Mouse (Mus musculus) cortical plate, adult 2 months (tissue): Measurements from ENCODE around the gene Tiam1. TPM values are rescaled to one million over a fixed set of nuclear protein-coding genes. Genes with fewer than 3 reads are reported as not detected.

Experiments used
- H3K27ac ChIP-seq: fragments of 200-500 bp; 2 replicates; pipeline ENCODE4 v1.5.1; 2012; ENCODE audit warnings: low read length, control low read depth, inconsistent platforms; ENCODE audit not compliant: insufficient read depth
- H3K4me1 ChIP-seq: fragments of 200-500 bp; 2 replicates; pipeline ENCODE4 v1.6.1; 2011; ENCODE audit warnings: low read length; ENCODE audit not compliant: control insufficient read depth, insufficient read depth
- H3K4me3 ChIP-seq: fragments of 200-500 bp; 2 replicates; pipeline ENCODE4 v1.5.1; 2011; ENCODE audit warnings: mild to moderate bottlenecking, low read length, control low read depth; ENCODE audit not compliant: insufficient read depth
- CTCF ChIP-seq: fragments of 200-500 bp; IDR thresholded peaks from 2 replicates; pipeline ENCODE4 v1.5.1; 2011; ENCODE audit warnings: mild to moderate bottlenecking, control low read depth, low read length; ENCODE audit not compliant: insufficient read depth; ENCODE audit errors: extremely low read depth
- POLR2A ChIP-seq: fragments of 200-500 bp; IDR thresholded peaks from 2 replicates; pipeline ENCODE4 v1.6.1; 2011; ENCODE audit warnings: mild to moderate bottlenecking, low read length, control low read depth; ENCODE audit not compliant: insufficient read depth; ENCODE audit errors: extremely low read depth
- polyA plus RNA-seq: library from polyadenylated mRNA; depleted of rRNA; stranded (reverse); fragments of >200 nt; gene quantifications from 2 replicates; pipeline ENCODE4 v1.2.3, GENCODE M21; 2012

Tiam1 gene
- polyA plus RNA-seq, 1 experiment, result 28.7 TPM

- no peak overlapping the region for H3K4me3 ChIP-seq
- H3K27ac ChIP-seq, result no peak overlapping the region
- no peaks in the 10 kb centered on the region for H3K4me1 ChIP-seq
- TF ChIP-seq POLR2A (no peak), CTCF (no peak)
Observed at GRCm38 (mm10) chr16:89935398-89935797, 208.2 kb downstream of the Tiam1 start.

- H3K27ac ChIP-seq, result no peak overlapping the region
- TF ChIP-seq CTCF, result no peak
- TF ChIP-seq POLR2A, result no peak
Observed at GRCm38 (mm10) chr16:89934616-89935015, 209.0 kb downstream of the Tiam1 start.

GRCm38 (mm10) chr16:89933976-89934375 is 209.6 kb downstream of the Tiam1 start:
- H3K4me3 ChIP-seq, result no peak overlapping the region
- no peaks in the 10 kb centered on the region for H3K4me1 ChIP-seq
- TF ChIP-seq CTCF (no peak), POLR2A (no peak)
- H3K27ac ChIP-seq, result no peak overlapping the region

More at GRCm38 (mm10) chr16:89934616-89935015, 209.0 kb downstream of the Tiam1 start:
- H3K4me1 ChIP-seq, result no peaks in the 10 kb centered on the region
- H3K4me3 ChIP-seq, result no peak overlapping the region

- no peak for TF ChIP-seq CTCF
- TF ChIP-seq POLR2A, result no peak
- Histone ChIP-seq H3K4me3 (no peak overlapping the region), H3K4me1 (0 out of 2 replicates have a peak, but pooled peaks cover 1% of the 10 kb centered on the region), H3K27ac (no peak overlapping the region)
Observed at GRCm38 (mm10) chr16:89928611-89929010, 215.0 kb downstream of the Tiam1 start.

DNA sequence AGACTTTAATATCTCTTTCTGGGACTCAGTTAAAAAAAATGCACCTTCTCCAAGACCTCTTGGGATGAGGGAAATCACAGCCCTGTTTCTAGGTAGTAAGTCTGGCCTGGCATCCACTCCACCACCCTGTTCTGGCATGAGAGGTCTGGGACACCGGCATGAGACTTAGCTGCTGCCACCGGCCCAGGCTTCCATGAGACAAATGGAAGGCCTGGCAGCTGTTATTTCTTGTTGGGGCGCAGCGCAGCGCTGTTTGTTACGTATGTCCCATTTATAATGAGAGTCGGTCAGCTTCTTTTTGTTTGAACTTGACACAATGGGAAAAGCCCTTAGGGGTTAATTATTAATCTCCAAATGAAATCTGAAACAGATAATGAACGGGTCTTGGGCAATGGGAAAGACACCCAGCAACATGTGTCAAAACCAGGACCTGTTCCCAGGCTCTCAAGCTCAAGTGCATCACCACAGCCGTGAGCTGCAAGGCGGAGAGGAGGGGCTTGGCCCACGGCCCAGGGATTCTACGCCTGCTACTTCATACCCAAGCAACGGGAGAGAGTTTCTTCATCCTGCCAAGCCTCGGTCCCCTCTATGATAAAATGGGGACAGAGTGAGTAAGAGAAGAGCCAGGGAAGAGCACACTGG is 219.2 kb downstream of the Tiam1 start:
- Histone ChIP-seq H3K27ac (no peak overlapping the region), H3K4me3 (no peak overlapping the region), H3K4me1 (peaks cover 11% of the 10 kb centered on the region)
- TF ChIP-seq POLR2A (no peak), CTCF (no peak)

- peaks cover 11% of the 10 kb centered on the region for H3K4me1 ChIP-seq
- no peak overlapping the region for H3K4me3 ChIP-seq
- TF ChIP-seq CTCF (no peak), POLR2A (no peak)
- H3K27ac ChIP-seq, result peak overlapping the region; percentile 13; the same call in 1 of the 2 replicates
Observed at GRCm38 (mm10) chr16:89923311-89923710, 220.3 kb downstream of the Tiam1 start.

GRCm38 (mm10) chr16:89922458-89922857 is 221.1 kb downstream of the Tiam1 start:
- Histone ChIP-seq H3K4me1 (peaks cover 11% of the 10 kb centered on the region), H3K4me3 (no peak overlapping the region)

GRCm38 (mm10) chr16:89921370-89921769 is 222.2 kb downstream of the Tiam1 start:
- Histone ChIP-seq H3K4me3 (0 out of 2 replicates have a peak overlapping the region, but pooled peaks have one; percentile 10), H3K4me1 (peaks cover 11% of the 10 kb centered on the region), H3K27ac (peak overlapping the region; percentile 20)
- TF ChIP-seq CTCF (no peak), POLR2A (no peak)

More at GRCm38 (mm10) chr16:89922458-89922857, 221.1 kb downstream of the Tiam1 start:
- H3K27ac ChIP-seq, result no peak overlapping the region
- TF ChIP-seq CTCF, result peak; percentile 47
- no peak for TF ChIP-seq POLR2A

- H3K4me3 ChIP-seq, result no peak overlapping the region
- 0 out of 2 replicates have a peak overlapping the region, but pooled peaks have one; percentile 5 for H3K27ac ChIP-seq
- peaks cover 10% of the 10 kb centered on the region for H3K4me1 ChIP-seq
- TF ChIP-seq CTCF (no peak), POLR2A (no peak)
Observed at GRCm38 (mm10) chr16:89920417-89920816, 223.2 kb downstream of the Tiam1 start.

GRCm38 (mm10) chr16:89917404-89917803 is 226.2 kb downstream of the Tiam1 start:
- Histone ChIP-seq H3K4me3 (no peak overlapping the region), H3K27ac (no peak overlapping the region), H3K4me1 (peaks cover 10% of the 10 kb centered on the region)
- TF ChIP-seq POLR2A (no peak), CTCF (no peak)
